Mouse (Mus musculus) thymus, postnatal 10 days (tissue): ENCODE results near the gene Katnal1.
A peak's percentile ranks its signal among the peaks of the same experiment; 100 is the strongest.

ENCODE experiments used
- DNase-seq, 2 experiments: peaks; one replicate each; pipeline ENCODE4 v3.0.0; 2021; ENCODE audit warnings: low spot score in 2 of 2

Katnal1 gene

GRCm38 (mm10) chr5:148885821-148886609, 43.1 kb downstream of the Katnal1 start:
- no peak for DNase-seq

DNA sequence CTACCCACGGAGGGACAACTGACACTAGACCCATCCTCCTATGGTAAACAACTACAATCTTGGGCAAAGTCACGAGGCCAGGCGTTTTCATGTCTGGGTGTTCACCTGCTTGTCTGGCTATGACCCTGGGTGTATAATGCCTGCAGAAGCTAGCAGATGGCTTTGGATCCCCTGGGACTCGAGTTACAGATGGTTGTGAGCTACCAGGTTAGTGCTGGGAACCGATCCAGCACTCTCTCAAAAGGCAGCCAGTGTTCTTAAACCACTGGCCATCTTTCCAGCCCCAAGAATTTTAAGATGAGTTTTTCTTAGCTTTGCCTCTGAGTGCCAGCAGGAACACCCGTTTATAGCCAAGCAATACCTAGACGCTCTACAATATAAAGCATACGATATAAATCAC, 45.4 kb downstream of the Katnal1 start:
- no peak for DNase-seq

DNA sequence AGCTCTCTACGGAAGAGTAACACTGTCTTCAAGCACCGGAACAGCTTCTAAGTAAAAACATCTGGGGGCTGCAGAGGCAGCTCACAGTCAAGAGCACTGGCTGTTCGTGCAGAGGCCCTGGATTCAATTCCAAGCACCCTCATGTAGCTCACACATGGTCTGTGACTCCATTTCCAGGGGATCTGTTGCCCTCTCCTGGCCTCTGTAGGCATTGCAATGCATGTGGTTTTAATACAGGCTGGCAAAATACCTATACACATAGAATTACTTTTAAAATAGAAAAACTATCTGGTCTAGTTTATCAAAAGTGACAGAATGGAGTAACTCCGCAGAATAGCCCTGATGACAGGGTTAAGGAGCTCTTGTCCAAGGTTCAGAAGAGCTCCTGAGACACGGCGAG, 49.9 kb downstream of the Katnal1 start:
- DNase-seq = peak in 1 of 2 experiments; percentile 25

DNA sequence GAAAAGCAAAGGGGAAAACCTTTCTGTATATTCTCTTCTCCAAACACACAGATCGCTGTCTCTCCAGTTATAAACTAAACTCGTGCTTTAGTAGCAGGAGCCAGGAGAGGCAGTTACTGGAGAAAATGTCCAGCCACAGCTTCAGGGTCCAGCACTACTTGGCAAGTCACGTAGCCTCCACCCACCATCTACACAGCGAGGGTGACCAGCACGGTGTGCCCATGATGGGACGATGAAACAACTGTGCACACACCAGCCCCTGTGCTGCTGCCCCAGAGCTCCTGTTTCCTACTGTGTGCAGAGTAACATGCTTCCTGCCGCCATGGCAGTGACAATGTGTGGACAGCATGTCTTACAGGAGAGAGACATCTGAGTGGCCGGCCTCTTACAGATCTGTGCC, 56.0 kb downstream of the Katnal1 start:
- no peak for DNase-seq

DNA sequence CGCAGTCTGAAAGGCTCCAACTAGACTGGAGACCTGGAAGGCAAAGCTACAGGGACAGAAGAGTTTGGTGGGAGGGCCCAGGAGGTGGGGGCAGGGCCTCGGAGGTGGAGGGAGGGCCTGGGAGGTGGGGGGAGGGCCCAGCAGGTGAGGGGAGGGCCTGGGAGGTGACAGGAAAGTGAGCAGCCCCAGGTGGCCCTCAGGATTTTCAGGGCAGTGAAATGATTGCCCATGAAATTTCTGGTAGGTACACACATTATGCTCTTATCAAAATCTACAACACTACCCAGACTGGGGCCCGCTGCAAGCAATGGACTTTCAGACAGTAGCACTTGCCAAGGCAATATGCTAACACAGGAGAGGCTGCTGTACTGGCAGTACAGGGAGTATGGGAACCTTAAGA, 59.5 kb downstream of the Katnal1 start:
- DNase-seq = no peak

DNA sequence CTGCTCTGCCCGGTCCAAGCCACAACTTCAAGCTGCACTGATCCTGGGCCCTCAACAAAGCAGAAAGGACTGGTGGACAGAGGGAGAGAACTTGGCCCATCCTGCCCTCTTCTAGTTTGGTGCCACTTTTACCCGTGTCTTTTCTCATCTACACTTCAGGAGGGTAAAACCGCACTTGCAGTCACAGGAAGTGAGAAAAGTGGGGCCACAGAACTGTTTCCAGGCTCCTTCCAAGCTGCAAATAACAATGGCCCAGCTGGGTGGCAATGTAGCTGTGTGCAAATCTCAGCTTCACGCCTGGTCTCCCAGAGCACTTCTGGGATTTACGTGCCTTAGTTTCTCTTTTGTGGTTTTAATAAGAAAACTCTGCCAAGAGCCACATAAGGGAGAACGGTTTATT, 61.4 kb downstream of the Katnal1 start:
- peak; percentile 36 to 56 for DNase-seq

GRCm38 (mm10) chr5:148867171-148867570, 61.9 kb downstream of the Katnal1 start:
- DNase-seq = no peak

- peak in 1 of 2 experiments; percentile 15 for DNase-seq
These were observed 62.5 kb downstream of the Katnal1 start for GRCm38 (mm10) chr5:148866571-148866970.

DNA sequence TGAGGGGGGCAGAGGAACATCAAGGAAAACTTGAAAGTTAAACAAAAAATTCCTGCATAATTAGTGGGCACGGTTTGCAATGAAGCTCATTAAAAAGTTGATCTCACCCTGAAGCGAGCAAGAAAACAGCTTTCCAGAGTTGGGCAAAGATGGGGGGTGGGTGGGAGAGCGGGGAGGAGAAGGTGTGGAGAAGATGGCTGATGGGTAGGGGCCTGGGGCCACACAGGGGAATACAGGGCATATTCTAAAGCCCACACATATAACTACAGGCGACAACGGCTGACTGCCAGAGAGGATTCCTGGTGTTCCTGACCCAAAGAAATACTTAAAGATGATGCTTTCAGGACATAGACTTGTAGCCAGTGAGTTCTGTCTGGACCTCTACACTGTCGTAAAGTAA, 65.7 kb downstream of the Katnal1 start:
- no peak for DNase-seq

DNA sequence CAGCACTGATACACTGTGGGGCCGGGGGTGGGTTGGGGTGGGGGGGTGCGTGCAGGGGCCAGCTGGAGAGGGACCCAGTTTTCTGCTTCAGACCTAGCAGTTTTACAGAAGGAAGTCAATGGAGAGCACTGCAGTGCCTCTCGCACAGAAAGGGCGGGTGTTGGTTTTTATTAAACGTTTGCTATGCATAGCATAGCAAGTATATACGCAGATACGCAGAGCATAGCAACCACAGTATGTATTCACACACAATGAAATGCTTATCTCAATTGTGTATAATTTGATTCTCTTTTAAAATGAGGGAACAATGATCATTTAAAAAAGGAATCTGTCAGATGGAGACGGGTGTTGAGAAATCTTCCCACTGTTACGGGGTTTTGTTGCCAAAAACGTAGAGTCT, 66.3 kb downstream of the Katnal1 start:
- DNase-seq = no peak

DNA sequence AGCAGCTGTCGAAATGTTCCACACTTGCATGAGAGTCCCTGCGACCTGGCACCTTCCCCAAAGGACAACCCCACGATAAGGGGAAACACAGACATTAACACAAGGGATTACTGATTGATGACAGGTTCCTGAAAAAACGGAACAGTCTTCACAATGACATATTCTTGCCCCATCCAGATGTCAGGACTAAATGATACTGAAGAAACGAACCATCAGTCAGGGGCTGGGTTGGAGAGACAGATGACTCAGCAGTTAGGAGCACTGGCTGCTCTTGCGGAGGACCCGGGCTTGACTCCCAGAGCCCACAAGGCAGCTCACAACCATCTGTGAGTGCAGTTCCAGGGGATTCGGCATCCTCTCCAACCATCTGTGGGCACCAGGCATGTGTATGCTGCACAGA, 67.0 kb downstream of the Katnal1 start:
- no peak for DNase-seq

GRCm38 (mm10) chr5:148857522-148857921, 71.6 kb downstream of the Katnal1 start:
- no peak for DNase-seq

- DNase-seq = no peak
These were observed 74.1 kb downstream of the Katnal1 start for GRCm38 (mm10) chr5:148855047-148855446.

- DNase-seq = no peak
These were observed 75.0 kb downstream of the Katnal1 start for GRCm38 (mm10) chr5:148854166-148854565.

GRCm38 (mm10) chr5:148849516-148849915, 79.6 kb downstream of the Katnal1 start:
- DNase-seq = no peak

- no peak for DNase-seq
These were observed 82.1 kb downstream of the Katnal1 start for GRCm38 (mm10) chr5:148847032-148847431.

DNA sequence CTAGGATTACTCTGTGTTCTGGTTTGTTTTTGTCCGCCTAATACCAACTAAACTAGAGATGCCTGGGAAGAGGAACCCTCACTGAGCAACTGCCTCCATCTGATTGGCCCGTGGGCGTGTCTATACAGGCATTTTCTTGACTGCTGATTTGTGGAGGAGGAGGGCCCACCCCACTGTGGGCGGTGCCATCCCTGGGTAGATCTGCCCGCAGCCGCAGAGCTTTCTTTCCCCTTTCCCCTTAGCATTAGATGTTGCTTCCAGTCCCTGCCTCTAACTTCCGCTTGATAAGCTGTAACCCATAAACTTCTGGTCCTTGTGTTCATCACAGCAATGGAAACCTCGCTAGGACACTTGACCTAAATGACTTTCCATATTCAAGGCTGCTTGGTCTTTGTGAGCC, 92.1 kb downstream of the Katnal1 start:
- peak; percentile 18 to 37 for DNase-seq

GRCm38 (mm10) chr5:148831596-148832257, 97.4 kb downstream of the Katnal1 start:
- DNase-seq = peak; percentile 62 to 89

DNA sequence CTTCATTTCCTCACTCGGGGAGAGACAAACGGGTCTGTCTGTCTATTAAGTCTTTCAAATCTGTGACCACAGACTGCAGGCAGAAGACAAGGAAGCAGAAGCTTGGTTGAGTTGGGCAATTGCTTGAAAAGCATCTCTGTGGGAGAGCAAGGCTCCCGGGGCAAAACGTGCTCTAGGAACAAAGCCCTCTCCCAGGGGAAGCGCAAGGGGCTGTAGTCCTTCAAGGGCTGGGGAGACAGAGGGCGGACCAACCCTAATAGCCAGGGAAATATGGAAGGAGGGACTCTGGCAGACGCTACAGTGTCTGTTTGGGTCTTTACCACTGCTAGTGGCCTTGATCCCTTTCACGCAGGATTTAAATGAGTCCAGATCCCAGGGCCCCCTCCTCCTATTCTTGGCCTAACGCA, 98.0 kb downstream of the Katnal1 start:
- DNase-seq = no peak

- no peak for DNase-seq
These were observed 103.4 kb downstream of the Katnal1 start for GRCm38 (mm10) chr5:148825732-148826131.

DNA sequence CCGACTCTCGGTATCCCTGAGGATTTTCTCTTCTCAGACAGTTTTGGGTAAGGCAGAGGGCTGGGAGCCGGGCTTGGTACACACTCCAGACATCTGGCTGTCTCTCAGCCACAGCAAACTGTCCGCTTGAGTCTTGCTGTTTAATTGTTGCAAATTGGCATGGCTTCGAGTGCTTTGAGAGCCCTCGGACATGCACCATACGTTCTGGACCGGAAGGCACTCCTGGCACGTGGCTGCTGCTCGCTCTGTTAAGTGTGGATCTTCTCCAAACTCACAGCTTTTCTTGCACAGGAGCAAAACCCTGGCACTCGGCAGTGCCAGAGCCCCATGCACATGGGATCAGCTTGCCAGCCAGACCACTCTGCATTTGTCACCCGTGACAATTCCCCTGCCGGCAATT, 106.3 kb downstream of the Katnal1 start:
- no peak for DNase-seq
